Mouse (Mus musculus): ENCODE data around the gene Gm2001. TPM values are rescaled to one million over a fixed set of nuclear protein-coding genes. Genes with fewer than 3 reads are reported as not detected.
"Not testable (repeated sequence)": the region's sequence is repeated elsewhere in the genome, so short reads cannot be mapped to it uniquely, and the experiment has no call there.

Gm2001 gene
- not detected in 2 replicates for polyA plus RNA-seq (2016; fragmentation: Nextera tagmentation; extraction: Ambion mirVana)

GRCm38 (mm10) chr12:87842239-87842638 is at the start of gene Gm2001:
Gene Gm2001, minus strand, starts transcription at chr12:87842339.
- WGBS: 72% methylated on average over 2 of the region's 2 CpGs
- not testable (repeated sequence) for H3K36me3 ChIP-seq

DNA sequence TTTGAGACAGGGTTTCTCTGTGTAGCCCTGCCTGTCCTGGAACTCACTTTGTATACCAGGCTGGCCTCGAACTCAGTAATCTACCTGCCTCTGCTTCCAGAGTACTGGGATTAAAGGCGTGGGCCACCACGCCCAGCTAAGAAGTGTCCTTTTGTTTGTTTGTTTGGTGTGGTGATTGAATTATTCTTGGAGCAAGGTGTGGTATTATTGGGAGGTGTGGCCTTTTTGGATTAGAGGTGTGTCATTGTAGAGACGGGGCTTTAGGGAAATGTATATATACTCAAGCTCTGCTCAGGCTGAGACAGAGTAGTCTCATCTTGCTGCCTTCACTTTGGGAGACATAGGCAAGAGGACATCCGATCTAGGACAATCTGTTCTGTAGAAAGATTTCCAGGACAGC is 31.6 kb upstream of the Gm2001 start, which contains the start of gene Gm2016:
TSS of gene Gm2016 (plus strand) at position 301 of the 400 bp plus-strand sequence.
- H3K4me3 ChIP-seq; DNase-seq (ENCODE audit: low spot score); H3K27ac ChIP-seq; H3K36me3 ChIP-seq; H3K4me1 ChIP-seq; H3K9me3 ChIP-seq (replicated peaks); H3K27me3 ChIP-seq (ENCODE audit: low read depth, poor library complexity, severe bottlenecking): not testable (repeated sequence)
- 87% methylated on average over 5 of the region's 5 CpGs for WGBS

More at GRCm38 (mm10) chr12:87842239-87842638, at the start of gene Gm2001:
- not testable (repeated sequence) for DNase-seq (ENCODE audit: low spot score); H3K9me3 ChIP-seq (replicated peaks); H3K27ac ChIP-seq; H3K4me3 ChIP-seq; H3K27me3 ChIP-seq (ENCODE audit: low read depth, poor library complexity, severe bottlenecking); H3K4me1 ChIP-seq

- H3K36me3 ChIP-seq; H3K9me3 ChIP-seq (replicated peaks); DNase-seq (ENCODE audit: low spot score); H3K4me3 ChIP-seq; H3K27ac ChIP-seq; H3K27me3 ChIP-seq (ENCODE audit: low read depth, poor library complexity, severe bottlenecking); H3K4me1 ChIP-seq: not testable (repeated sequence)
- 87% methylated on average over 2 of the region's 2 CpGs for WGBS
Measured at GRCm38 (mm10) chr12:87864048-87864447, 21.9 kb upstream of the Gm2001 start.

DNA sequence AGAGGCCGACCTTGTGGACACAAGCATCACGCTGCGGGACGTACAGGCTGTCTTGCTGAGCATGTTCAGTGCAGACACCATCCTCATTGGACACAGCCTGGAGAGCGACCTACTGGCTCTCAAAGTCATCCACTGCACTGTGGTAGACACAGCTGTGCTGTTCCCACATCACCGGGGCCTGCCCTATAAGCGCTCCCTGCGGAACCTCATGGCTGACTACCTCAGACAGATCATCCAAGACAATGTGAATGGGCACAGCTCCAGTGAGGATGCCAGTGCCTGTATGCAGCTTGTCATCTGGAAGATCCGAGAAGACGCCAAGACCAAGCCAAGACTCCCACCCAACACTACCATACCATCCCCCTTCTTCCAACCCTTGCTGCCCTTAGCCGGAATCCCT is 21.5 kb upstream of the Gm2001 start:
- H3K27ac ChIP-seq; H3K27me3 ChIP-seq (ENCODE audit: low read depth, poor library complexity, severe bottlenecking); DNase-seq (ENCODE audit: low spot score); H3K9me3 ChIP-seq (replicated peaks); H3K36me3 ChIP-seq; H3K4me1 ChIP-seq; H3K4me3 ChIP-seq: not testable (repeated sequence)
- WGBS: 93% methylated on average over 10 of the region's 11 CpGs

DNA sequence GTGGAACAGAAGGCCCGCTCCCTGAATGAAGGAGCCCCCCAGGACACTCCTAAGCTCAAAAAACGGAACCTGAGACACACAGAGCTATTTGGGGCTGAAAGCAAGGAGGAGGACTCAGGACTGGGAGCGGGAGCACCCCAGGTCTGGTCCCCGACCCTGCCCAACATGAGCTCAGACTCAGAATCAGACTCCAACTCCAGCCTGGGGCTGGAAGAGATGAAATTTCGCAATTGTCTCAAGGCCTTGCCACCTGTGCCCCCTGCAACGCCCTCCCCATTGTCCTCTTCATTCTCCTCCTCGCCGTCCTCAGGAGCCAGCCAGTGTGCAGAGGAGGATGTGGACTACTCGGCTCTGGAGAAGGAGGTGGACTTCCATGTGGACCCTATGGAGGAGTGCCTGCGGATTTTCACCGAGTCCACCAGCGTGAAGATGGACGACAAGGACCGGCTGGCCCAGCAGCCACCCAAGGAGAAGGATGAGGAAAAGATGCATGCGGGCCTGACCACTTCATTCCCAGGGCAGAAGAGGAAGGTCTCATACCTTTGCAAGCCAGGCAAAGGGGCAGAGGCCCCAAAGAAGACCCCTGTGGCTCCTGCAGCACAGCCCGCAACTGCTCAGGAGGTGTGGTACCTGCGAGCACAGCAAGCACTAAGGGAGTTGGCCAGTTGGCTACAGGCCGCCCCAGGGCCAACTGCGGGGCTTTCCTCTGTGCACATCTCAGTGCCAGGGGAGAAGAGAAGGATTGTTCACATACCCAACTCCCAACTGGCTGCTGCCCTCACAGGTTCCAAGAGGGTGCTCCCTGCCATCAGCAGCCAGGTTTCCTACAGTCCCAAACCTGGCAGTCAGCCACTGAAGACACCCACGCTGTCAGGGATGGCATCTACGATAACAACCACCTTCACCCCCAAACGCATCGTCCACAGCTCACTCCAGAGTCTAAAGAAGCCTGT is 19.9 kb upstream of the Gm2001 start:
- not testable (repeated sequence) for DNase-seq (ENCODE audit: low spot score); H3K4me3 ChIP-seq; H3K9me3 ChIP-seq (replicated peaks); H3K36me3 ChIP-seq; H3K27me3 ChIP-seq (ENCODE audit: low read depth, poor library complexity, severe bottlenecking); H3K27ac ChIP-seq; H3K4me1 ChIP-seq
- WGBS: 90% methylated on average over 23 of the region's 23 CpGs

- WGBS: 93% methylated on average over 1 of the region's 1 CpGs
- not testable (repeated sequence) for H3K9me3 ChIP-seq (replicated peaks); H3K4me1 ChIP-seq; H3K27me3 ChIP-seq (ENCODE audit: low read depth, poor library complexity, severe bottlenecking); H3K27ac ChIP-seq; H3K4me3 ChIP-seq; H3K36me3 ChIP-seq; DNase-seq (ENCODE audit: low spot score)
Measured at GRCm38 (mm10) chr12:87856067-87856466, 13.9 kb upstream of the Gm2001 start.

- H3K4me3 ChIP-seq; H3K4me1 ChIP-seq; DNase-seq (ENCODE audit: low spot score); H3K9me3 ChIP-seq (replicated peaks); H3K27me3 ChIP-seq (ENCODE audit: low read depth, poor library complexity, severe bottlenecking); H3K36me3 ChIP-seq; H3K27ac ChIP-seq: not testable (repeated sequence)
- WGBS: no CpG with 5 or more reads among the region's 2 CpGs
Measured at GRCm38 (mm10) chr12:87850657-87851056, 8.5 kb upstream of the Gm2001 start.

DNA sequence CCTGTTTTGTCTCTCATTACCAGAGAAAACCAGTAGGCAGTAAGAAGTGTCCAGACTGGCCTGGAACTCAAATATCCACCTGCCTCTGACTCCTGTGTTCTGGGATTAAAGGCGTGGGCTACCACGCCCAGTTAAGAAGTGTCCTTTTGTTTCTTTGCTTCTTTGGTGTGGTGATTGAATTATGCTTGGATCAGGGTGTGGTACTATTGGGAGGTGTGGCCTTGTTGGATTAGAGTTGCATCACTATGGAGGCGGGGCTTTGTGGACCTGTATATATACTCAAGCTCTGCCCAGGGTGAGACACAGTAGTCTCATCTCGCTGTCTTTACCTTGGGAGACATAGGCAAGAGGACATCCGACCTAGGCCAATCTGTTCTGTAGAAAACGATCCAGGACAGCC is 25.9 kb downstream of the Gm2001 start, which contains the start of gene BB287469:
TSS of gene BB287469 (plus strand) at position 301 of the 400 bp plus-strand sequence.
- not testable (repeated sequence) for H3K27me3 ChIP-seq (ENCODE audit: low read depth, poor library complexity, severe bottlenecking); H3K36me3 ChIP-seq; H3K9me3 ChIP-seq (replicated peaks); H3K4me1 ChIP-seq; H3K4me3 ChIP-seq; DNase-seq (ENCODE audit: low spot score); H3K27ac ChIP-seq
- 92% methylated on average over 6 of the region's 6 CpGs for whole genome bisulfite sequencing

GRCm38 (mm10) chr12:87797971-87798370 is 44.2 kb downstream of the Gm2001 start:
- H3K27me3 ChIP-seq (ENCODE audit: low read depth, poor library complexity, severe bottlenecking); DNase-seq (ENCODE audit: low spot score); H3K4me3 ChIP-seq; H3K9me3 ChIP-seq (replicated peaks); H3K27ac ChIP-seq; H3K4me1 ChIP-seq; H3K36me3 ChIP-seq: not testable (repeated sequence)
- WGBS: 83% methylated on average over 5 of the region's 5 CpGs

DNA sequence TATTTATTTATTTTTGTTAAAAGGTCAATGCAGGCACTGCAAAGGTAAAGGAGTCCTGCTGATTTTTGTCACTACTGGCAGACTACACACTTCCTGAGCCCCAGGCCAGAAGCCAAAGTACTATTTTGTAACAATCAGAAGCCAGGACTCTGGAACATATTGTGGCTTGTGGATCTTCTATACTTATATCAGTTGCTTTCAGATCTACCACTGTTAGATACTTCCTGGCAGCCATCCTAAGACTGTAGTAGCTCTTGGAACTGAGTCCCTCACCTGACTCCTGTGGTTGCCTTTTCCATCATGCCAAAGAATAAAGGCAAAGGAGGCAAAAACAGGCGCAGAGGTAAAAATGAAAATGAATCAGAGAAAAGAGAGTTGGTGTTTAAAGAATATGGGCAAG is 46.9 kb downstream of the Gm2001 start, which contains the start of gene Gm21936:
TSS of gene Gm21936 (plus strand) at position 301 of the 400 bp plus-strand sequence.
- H3K9me3 ChIP-seq (replicated peaks); H3K4me3 ChIP-seq; H3K27ac ChIP-seq; H3K27me3 ChIP-seq (ENCODE audit: low read depth, poor library complexity, severe bottlenecking); DNase-seq (ENCODE audit: low spot score); H3K4me1 ChIP-seq; H3K36me3 ChIP-seq: not testable (repeated sequence)
- WGBS: 88% methylated on average over 1 of the region's 1 CpGs

Other genes starting within 250 kb of the Gm2001 start
- gene Oog1, start 239.7 kb downstream of the Gm2001 start, polyA plus RNA-seq (2016; fragmentation: Nextera tagmentation; extraction: Ambion mirVana): not detected in 2 replicates
- not detected in 2 replicates for gene Gm4027, start 223.5 kb downstream of the Gm2001 start, polyA plus RNA-seq (2016; fragmentation: Nextera tagmentation; extraction: Ambion mirVana)
- not detected in 2 replicates for gene Gm16381, start 197.7 kb downstream of the Gm2001 start, polyA plus RNA-seq (2016; fragmentation: Nextera tagmentation; extraction: Ambion mirVana)
- not detected in 2 replicates for gene Gm21319, start 66.6 kb downstream of the Gm2001 start, polyA plus RNA-seq (2016; fragmentation: Nextera tagmentation; extraction: Ambion mirVana)
- not detected in 2 replicates for gene Gm21936, start 46.8 kb downstream of the Gm2001 start, polyA plus RNA-seq (2016; fragmentation: Nextera tagmentation; extraction: Ambion mirVana)
- gene BB287469, start 25.8 kb downstream of the Gm2001 start, polyA plus RNA-seq (2016; fragmentation: Nextera tagmentation; extraction: Ambion mirVana): not detected in 2 replicates
- gene Gm2016, start 31.7 kb upstream of the Gm2001 start, polyA plus RNA-seq (2016; fragmentation: Nextera tagmentation; extraction: Ambion mirVana): not detected in 2 replicates
- not detected in 2 replicates for gene Gm2022, start 53.0 kb upstream of the Gm2001 start, polyA plus RNA-seq (2016; fragmentation: Nextera tagmentation; extraction: Ambion mirVana)
- gene Gm2035, start 77.5 kb upstream of the Gm2001 start, polyA plus RNA-seq (2016; fragmentation: Nextera tagmentation; extraction: Ambion mirVana): not detected in 2 replicates
- gene Gm2042, start 111.7 kb upstream of the Gm2001 start, polyA plus RNA-seq (2016; fragmentation: Nextera tagmentation; extraction: Ambion mirVana): not detected in 2 replicates
- gene Gm2075, start 169.5 kb upstream of the Gm2001 start, polyA plus RNA-seq (2016; fragmentation: Nextera tagmentation; extraction: Ambion mirVana): not detected in 2 replicates
- not detected in 2 replicates for gene Gm6803, start 176.4 kb upstream of the Gm2001 start, polyA plus RNA-seq (2016; fragmentation: Nextera tagmentation; extraction: Ambion mirVana)
- gene Gm2056, start 184.7 kb upstream of the Gm2001 start, polyA plus RNA-seq (2016; fragmentation: Nextera tagmentation; extraction: Ambion mirVana): not detected in 2 replicates
- not detected in 2 replicates for gene Gm16368, start 241.4 kb upstream of the Gm2001 start, polyA plus RNA-seq (2016; fragmentation: Nextera tagmentation; extraction: Ambion mirVana)

Data from limb, embryonic 10.5 days (tissue).